Mouse (Mus musculus) hindbrain, embryonic 14.5 days (tissue): ENCODE results near the gene Gng7. TPM values are rescaled to one million over a fixed set of nuclear protein-coding genes. Genes with fewer than 3 reads are reported as not detected.

Source experiments
- ATAC-seq: fragments of 200-750 bp; cut with Nextera tagmentation; 2 replicates; pipeline ENCODE4 v1.8.0; 2017; ENCODE audit warnings: moderate number of reproducible peaks, mild to moderate bottlenecking, moderate TSS enrichment, moderate library complexity; ENCODE audit not compliant: low FRiP score
- DNase-seq: peaks from one replicate; pipeline ENCODE4 v3.0.0-alpha.2; 2015; ENCODE audit warnings: low spot score
- H3K27ac ChIP-seq: fragments of 300-500 bp; sonication (generic); 2 replicates; pipeline ENCODE4 v1.5.1; 2014; ENCODE audit warnings: mild to moderate bottlenecking, moderate library complexity
- H3K27me3 ChIP-seq: fragments of 300-500 bp; sonication (generic); 2 replicates; pipeline ENCODE4 v1.6.1; 2014; ENCODE audit warnings: mild to moderate bottlenecking, low read length, mixed read lengths; ENCODE audit not compliant: control insufficient read depth, insufficient read depth
- H3K36me3 ChIP-seq: fragments of 300-500 bp; sonication (generic); replicated peaks from 2 replicates; pipeline ENCODE4 v1.6.1; 2014; ENCODE audit not compliant: control insufficient read depth, insufficient read depth
- H3K4me1 ChIP-seq: fragments of 300-500 bp; sonication (generic); replicated peaks from 2 replicates; pipeline ENCODE4 v1.6.1; 2014; ENCODE audit warnings: antibody characterized with exemption, low read length, mixed read lengths; ENCODE audit not compliant: control insufficient read depth, insufficient read depth
- H3K4me2 ChIP-seq: fragments of 300-500 bp; sonication (generic); replicated peaks from 2 replicates; pipeline ENCODE4 v1.6.1; 2014; ENCODE audit warnings: mild to moderate bottlenecking, moderate library complexity
- H3K4me3 ChIP-seq: fragments of 300-500 bp; sonication (generic); replicated peaks from 2 replicates; pipeline ENCODE4 v1.5.1; 2014; ENCODE audit warnings: mild to moderate bottlenecking, low read length
- H3K9ac ChIP-seq: fragments of 300-500 bp; sonication (generic); 2 replicates; pipeline ENCODE4 v1.6.1; 2014
- H3K9me3 ChIP-seq: fragments of 300-500 bp; sonication (generic); 2 replicates; pipeline ENCODE4 v1.6.1; 2016; ENCODE audit warnings: low read length; ENCODE audit not compliant: control insufficient read depth
- WGBS: fragments of 180-500 bp; shearing (Covaris S2); extraction: QIAGEN DNeasy Blood & Tissue Kit; methylation state at CpG from one replicate; pipeline ENCODE4 v1.1.7; 2014; 5-methylcytosine and 5-hydroxymethylcytosine counted together
- polyA plus RNA-seq: library from polyadenylated mRNA; unstranded; fragments of >200 nt; fragmentation: Nextera tagmentation; extraction: Ambion mirVana; gene quantifications from 2 replicates; pipeline ENCODE4 v1.2.1, GENCODE M21; 2014

The Gng7 gene
- polyA plus RNA-seq, 1 experiment from 2014 or later: 17.7 TPM

- no peaks in the 10 kb centered on the region for H3K9me3 ChIP-seq
- no peaks in the 10 kb centered on the region for H3K27me3 ChIP-seq
- no peak overlapping the region for H3K4me2 ChIP-seq
- H3K27ac ChIP-seq: no peak overlapping the region
- H3K9ac ChIP-seq: no peak overlapping the region
- H3K4me3 ChIP-seq: no peak overlapping the region
- H3K36me3 ChIP-seq: no peaks in the 10 kb centered on the region
- 67% methylated on average over 2 of the region's 2 CpGs for WGBS
- DNase-seq (no peak), ATAC-seq (no peak)
- no peaks in the 10 kb centered on the region for H3K4me1 ChIP-seq
Observed at GRCm38 (mm10) chr10:80947802-80948201, 66.9 kb downstream of the Gng7 start.

- no peaks in the 10 kb centered on the region for H3K9me3 ChIP-seq
- H3K27ac ChIP-seq: no peak overlapping the region
- no peak overlapping the region for H3K4me2 ChIP-seq
- no peak overlapping the region for H3K4me3 ChIP-seq
- 66% methylated on average over 14 of the region's 14 CpGs for WGBS
- no peak overlapping the region for H3K9ac ChIP-seq
- H3K27me3 ChIP-seq: no peaks in the 10 kb centered on the region
- H3K36me3 ChIP-seq: no peaks in the 10 kb centered on the region
- ATAC-seq: no peak
- no peak for DNase-seq
- no peaks in the 10 kb centered on the region for H3K4me1 ChIP-seq
Observed at GRCm38 (mm10) chr10:80946684-80947437, 67.9 kb downstream of the Gng7 start.

DNA sequence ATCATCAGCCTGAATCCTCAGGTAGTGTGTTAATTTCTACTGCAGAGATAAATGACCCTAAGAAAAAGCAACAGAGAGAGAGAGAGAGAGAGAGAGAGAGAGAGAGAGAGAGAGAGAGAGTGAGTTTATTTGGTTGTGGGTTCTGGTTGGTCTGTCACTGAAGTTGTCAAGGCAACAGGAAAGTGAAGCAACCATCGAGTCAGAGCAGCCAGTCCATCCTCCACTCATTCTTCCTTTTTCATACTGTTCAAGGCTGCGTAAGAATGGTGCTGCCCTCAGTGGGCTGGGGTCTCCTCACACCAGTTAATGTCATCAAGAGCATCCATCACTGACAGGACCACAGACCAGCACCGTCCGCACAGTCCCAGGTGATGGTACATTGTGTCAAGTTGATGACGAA lies 70.5 kb downstream of the Gng7 start:
- no peak overlapping the region for H3K9ac ChIP-seq
- no peak overlapping the region for H3K4me3 ChIP-seq
- no peak overlapping the region for H3K4me2 ChIP-seq
- WGBS: 79% methylated on average over 5 of the region's 5 CpGs
- no peaks in the 10 kb centered on the region for H3K27me3 ChIP-seq
- no peaks in the 10 kb centered on the region for H3K9me3 ChIP-seq
- H3K4me1 ChIP-seq: peaks cover 12% of the 10 kb centered on the region; the same call in 1 of the 2 replicates
- no peaks in the 10 kb centered on the region for H3K36me3 ChIP-seq
- no peak for DNase-seq
- no peak for ATAC-seq
- no peak overlapping the region for H3K27ac ChIP-seq

GRCm38 (mm10) chr10:80943701-80944100 lies 71.0 kb downstream of the Gng7 start:
- Histone ChIP-seq H3K9me3 (no peaks in the 10 kb centered on the region), H3K9ac (no peak overlapping the region), H3K27me3 (no peaks in the 10 kb centered on the region), H3K36me3 (no peaks in the 10 kb centered on the region), H3K4me1 (peaks cover 17% of the 10 kb centered on the region), H3K4me3 (no peak overlapping the region), H3K4me2 (no peak overlapping the region), H3K27ac (no peak overlapping the region)
- DNase-seq (no peak), ATAC-seq (no peak)
- 85% methylated on average over 9 of the region's 9 CpGs for WGBS

- Histone ChIP-seq H3K9ac (no peak overlapping the region), H3K36me3 (no peaks in the 10 kb centered on the region), H3K4me1 (peaks cover 25% of the 10 kb centered on the region), H3K9me3 (no peaks in the 10 kb centered on the region), H3K27ac (no peak overlapping the region), H3K4me3 (no peak overlapping the region), H3K4me2 (no peak overlapping the region), H3K27me3 (no peaks in the 10 kb centered on the region; the same call in 1 of the 2 replicates)
- WGBS: 66% methylated on average over 8 of the region's 8 CpGs
- DNase-seq (no peak), ATAC-seq (no peak)
Observed at GRCm38 (mm10) chr10:80942919-80943318, 71.8 kb downstream of the Gng7 start.

DNA sequence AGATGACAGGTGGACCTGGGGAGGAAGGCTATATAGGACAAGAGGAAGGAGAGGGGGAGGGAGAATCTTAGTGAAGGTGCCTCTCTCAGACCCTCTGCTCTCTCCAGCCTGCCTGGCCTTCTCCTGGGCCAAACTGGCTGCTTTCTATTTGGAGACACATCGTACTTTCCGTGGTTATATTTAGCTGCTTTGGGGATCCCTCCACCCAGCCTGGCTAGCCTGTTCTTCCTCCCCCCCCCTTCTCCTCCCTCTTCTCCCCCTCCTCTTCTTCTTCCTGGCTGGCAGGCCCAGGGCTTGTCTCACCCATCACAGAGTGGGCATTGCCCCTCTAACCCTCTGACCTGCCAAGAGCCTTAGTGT lies 73.8 kb downstream of the Gng7 start:
- H3K4me3 ChIP-seq: no peak overlapping the region
- no peak overlapping the region for H3K27ac ChIP-seq
- WGBS: 88% methylated on average over 2 of the region's 2 CpGs
- no peak for DNase-seq
- no peaks in the 10 kb centered on the region for H3K36me3 ChIP-seq
- no peaks in the 10 kb centered on the region for H3K9me3 ChIP-seq
- ATAC-seq: no peak
- no peak overlapping the region for H3K9ac ChIP-seq
- no peak overlapping the region for H3K4me2 ChIP-seq
- peaks cover 41% of the 10 kb centered on the region for H3K4me1 ChIP-seq
- peaks cover 17% of the 10 kb centered on the region; the same call in 1 of the 2 replicates for H3K27me3 ChIP-seq

DNA sequence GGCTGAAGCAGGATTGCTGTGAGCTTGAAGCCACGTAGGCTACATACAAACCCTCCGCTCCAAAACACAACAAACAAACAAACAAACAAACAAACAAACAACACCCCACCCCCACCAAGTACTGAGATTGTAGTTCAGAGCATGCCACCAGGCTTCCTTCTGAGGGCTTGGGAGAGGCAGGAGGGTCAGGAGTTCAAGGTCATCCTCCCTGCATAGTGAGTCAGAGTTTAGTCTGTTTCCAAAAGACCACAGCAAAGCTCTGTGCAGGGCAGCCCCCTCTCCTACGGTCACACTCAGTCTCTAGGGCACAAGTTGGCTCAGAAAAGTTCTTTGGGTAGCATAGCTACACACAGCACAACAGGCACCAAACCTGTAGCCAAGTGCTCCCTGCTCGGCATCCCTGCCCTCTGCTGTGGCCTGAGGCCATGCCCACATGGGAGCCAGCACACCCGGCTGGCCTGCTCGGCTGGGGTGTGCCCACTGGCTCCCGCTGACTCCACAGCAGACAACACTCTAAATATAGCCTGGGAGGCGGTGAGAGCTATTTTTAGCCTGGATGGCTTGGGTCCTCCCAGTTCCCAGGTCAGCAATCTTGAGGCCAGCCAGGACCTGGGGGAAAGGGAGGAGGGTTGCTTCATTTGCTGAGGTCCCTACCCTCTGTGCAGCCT lies 74.3 kb downstream of the Gng7 start:
- Histone ChIP-seq H3K27me3 (peaks cover 20% of the 10 kb centered on the region; the same call in 1 of the 2 replicates), H3K4me2 (peak overlapping the region; percentile 57), H3K36me3 (no peaks in the 10 kb centered on the region), H3K4me1 (peaks cover 46% of the 10 kb centered on the region), H3K4me3 (peak overlapping the region; percentile 25; the same call in 1 of the 2 replicates), H3K9me3 (no peaks in the 10 kb centered on the region), H3K27ac (peak overlapping the region; percentile 28; the same call in 1 of the 2 replicates), H3K9ac (peak overlapping the region; percentile 46; the same call in 1 of the 2 replicates)
- 47% methylated on average over 8 of the region's 8 CpGs for WGBS
- ATAC-seq (no peak), DNase-seq (no peak)

DNA sequence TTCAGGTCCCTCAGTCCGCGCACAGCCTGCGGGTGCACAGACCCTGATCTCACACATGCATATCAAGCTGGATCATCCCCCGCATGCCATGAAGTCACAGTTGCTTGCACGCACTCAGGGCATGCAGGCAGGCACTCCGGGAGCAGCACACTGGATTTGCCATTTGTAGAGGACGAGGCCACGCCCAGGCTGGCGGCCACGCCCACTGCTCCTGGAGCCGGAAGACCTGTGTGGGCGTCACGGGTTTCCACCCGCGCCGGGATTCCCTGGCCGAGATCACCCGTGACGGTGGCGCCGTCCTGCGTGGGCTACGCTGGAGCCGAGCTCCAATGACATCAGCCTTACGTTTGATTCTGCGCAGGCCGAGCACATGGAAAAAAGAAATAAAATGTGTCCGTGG lies 75.1 kb downstream of the Gng7 start:
- peaks cover 28% of the 10 kb centered on the region for H3K27me3 ChIP-seq
- peak; percentile 36 for ATAC-seq
- WGBS: 5% methylated on average over 28 of the region's 28 CpGs

GRCm38 (mm10) chr10:80938831-80939550 lies 75.8 kb downstream of the Gng7 start:
- no peaks in the 10 kb centered on the region for H3K9me3 ChIP-seq
- no peaks in the 10 kb centered on the region for H3K36me3 ChIP-seq
- ATAC-seq: 0 out of 2 replicates have a peak, but pooled peaks have one; percentile 42
- H3K4me3 ChIP-seq: peak overlapping the region; percentile 25
- 11% methylated on average over 15 of the region's 15 CpGs for WGBS
- peaks cover 49% of the 10 kb centered on the region for H3K4me1 ChIP-seq
- peaks cover 34% of the 10 kb centered on the region for H3K27me3 ChIP-seq
- peak overlapping the region; percentile 57 for H3K4me2 ChIP-seq
- DNase-seq: no peak
- peak overlapping the region; percentile 46 for H3K9ac ChIP-seq
- H3K27ac ChIP-seq: peak overlapping the region; percentile 28; the same call in 1 of the 2 replicates

More for the DNA sequence above, 75.1 kb downstream of the Gng7 start:
- no peaks in the 10 kb centered on the region for H3K36me3 ChIP-seq
- peak; percentile 77 for DNase-seq
- peak overlapping the region; percentile 46 for H3K9ac ChIP-seq
- H3K4me3 ChIP-seq: peak overlapping the region; percentile 25
- no peaks in the 10 kb centered on the region for H3K9me3 ChIP-seq
- peak overlapping the region; percentile 57 for H3K4me2 ChIP-seq
- peak overlapping the region; percentile 28; the same call in 1 of the 2 replicates for H3K27ac ChIP-seq
- peaks cover 49% of the 10 kb centered on the region for H3K4me1 ChIP-seq
